Mouse (Mus musculus): Measurements from ENCODE around the gene Oaz1.

The Oaz1 gene

DNA sequence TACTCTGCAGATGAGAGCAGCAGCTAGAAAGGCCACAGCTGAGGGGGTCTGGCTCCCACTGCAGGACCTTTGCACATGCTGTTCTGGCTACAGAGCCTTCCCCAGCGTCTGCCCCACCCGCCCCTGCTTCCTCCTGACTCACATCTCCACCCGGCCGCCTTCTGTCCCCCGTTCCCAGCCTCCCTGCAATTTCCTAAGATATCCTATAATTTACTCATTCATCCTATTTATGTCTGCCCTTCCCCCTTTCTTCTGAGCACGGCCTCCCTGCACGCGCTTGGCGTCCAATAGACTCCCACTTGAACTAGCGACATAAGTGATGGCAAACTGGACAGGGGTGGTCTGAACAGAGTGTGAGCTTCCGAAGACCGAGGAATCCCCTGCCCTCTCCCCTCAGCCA lies 19.3 kb downstream of the Oaz1 start:
- no peak for DNase-seq (ENCODE audit: low spot score)

DNA sequence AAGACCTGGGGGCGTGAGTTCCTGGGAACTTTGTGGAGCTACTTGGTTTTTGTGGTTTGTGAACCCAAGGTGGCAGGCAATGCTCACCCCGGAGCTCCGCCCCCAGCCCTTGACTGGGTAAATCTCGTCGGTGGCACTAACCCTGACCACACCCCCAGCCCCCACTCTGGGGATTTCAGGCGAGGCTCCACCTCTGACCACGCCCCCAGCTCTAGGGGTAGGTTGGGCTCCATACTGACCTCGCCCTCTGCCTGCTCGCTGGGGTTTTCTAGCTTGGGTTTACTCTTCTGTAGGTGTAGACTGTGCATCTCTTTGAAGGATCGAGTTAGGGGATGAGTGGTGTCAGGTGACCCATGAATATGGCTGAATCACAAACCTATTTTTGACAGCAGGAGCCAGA lies 22.1 kb downstream of the Oaz1 start:
- peak; percentile 62 for DNase-seq (ENCODE audit: low spot score)

DNA sequence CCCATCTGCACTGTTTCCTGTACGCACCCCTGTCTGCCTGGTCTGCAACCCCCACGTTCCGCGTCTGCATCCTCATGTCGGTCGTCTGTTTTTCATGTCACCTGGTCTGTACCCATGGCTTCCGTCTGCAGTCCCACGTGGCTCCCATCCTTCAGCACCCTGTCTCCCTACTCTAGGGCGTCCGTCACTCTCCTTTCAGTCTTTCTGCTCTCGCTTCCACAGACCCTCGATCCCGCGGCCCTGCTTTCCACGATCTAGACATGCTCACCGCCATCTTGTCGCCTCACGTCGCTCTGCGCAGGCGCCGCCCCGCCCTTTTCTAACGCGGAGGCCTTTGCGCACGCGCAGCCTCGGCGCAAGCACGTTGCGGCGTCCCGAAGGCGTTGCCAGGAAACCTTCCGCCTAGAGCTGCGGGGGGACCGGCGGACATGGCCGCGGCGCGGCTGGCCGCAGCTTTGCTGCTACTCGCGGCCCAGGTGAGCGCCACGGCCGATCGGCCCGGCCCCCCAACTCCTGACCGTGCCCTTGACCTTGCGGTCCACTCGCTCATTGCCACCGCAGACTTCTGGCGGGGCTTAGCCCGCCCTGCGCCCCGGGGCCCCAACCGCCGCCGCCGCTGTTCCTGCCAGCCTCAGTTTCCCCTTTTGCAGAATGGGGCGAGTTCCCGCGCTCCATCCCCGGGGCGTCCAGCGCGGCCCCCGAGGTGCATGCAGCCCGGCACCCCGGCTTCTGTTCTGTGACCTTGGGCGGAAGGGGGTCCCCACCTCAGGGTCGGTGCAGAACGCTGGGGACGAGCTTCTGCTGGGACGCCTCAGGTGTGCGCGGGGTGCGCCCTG lies 28.7 kb downstream of the Oaz1 start, which contains the start of the genes Lsm7 and Sppl2b:
Gene Lsm7 (minus strand): TSS at position 297 of the 836 bp plus-strand sequence.
Gene Sppl2b (plus strand): TSS at position 363 of the 836 bp plus-strand sequence.
- DNase-seq (ENCODE audit: low spot score), result peak; percentile 93

DNA sequence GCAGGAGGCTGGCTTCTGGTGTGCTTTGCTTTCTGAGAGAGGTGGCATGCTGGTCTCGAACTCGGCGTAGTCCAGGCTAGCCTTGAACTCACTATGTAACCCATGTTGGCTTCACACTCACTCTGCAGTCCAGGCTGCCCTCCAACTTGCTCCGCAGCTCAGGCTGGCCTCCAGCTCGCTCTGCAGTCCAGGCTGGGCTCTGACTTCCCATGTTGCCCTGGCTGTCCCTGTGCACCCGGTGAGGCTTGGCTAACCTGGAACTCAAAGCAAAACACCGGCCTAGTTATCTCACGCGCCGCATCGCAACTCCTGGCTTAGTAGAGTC lies 29.3 kb downstream of the Oaz1 start:
- no peak for DNase-seq (ENCODE audit: low spot score)

DNA sequence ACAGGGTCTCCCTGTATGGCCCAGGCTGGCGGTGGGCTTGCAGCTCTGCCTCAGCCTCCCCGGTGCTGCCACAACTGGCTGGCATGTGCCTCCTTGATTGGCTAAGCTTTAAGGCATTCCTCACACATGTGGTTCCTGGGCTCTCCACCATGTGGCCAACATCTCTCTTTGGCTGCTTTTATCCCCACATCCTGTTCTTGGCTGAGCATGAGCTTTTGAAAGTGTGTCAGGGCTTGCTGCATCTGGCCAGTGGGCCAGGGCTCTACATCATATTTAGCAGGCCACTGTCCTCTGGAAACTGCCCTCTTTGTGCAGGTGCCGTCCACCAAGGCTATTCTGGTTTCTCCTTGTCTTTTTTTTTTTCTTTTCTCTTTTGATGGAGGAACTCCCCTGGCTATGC lies 29.8 kb downstream of the Oaz1 start:
- no peak for DNase-seq (ENCODE audit: low spot score)

DNA sequence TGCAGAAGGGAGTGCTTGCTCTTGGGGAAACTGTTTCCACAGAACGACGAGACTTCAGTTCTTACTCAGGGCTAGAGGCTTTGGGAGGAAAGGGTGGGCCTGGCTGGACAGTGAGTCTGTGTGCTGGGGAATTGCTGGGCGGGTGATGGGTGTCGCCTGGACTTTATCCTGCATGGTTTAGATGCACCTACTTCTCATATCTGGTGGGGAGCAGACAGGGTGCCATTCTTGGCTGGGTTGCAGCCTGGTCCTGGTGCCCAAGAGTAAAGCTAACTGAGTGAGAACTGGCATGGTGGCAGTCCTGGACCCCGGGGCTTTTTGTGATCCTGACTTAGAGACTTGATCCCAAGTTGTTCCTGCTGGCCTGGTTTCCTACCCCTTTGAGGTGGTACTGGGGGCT lies 30.5 kb downstream of the Oaz1 start:
- DNase-seq (ENCODE audit: low spot score), result no peak

DNA sequence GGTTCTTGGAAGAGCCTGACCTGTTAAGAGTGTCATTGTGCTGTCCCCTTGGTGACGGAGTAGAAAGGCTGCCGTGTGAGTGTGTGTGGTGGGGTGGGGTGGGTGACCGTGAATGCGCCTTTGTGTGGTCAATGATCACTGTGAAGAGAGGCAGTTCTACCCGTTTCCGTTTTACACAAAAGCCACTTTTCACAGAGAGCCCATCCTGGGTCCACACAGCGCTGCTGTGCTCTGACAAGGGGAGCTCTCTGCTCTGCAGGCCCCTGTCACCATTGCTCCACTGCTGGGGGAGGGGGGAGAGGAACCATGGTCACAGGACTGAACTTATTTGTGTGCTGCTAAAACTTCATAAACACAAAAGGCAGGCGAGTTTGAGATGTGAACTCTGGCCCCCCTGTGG lies 30.9 kb downstream of the Oaz1 start:
- DNase-seq (ENCODE audit: low spot score), result no peak

DNA sequence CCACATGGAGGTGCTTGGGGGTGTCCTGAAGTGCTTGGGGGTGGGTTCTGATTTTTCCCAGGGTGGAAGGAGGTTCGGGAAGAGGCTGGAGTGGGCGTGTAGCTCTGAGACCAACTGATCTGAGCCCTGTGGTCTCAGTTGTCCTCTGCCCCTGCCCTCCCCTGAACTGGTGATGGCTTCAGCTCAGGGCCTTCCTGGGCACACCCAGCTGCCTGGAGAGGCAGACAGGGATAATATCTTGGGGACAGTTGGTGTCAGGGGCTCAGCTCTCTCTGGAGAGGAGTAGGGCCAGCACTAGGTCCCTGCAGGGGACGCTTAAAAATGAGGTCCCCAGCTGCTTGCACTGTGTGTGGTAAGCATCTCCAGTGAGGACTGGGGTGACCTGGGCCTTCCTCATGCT lies 31.4 kb downstream of the Oaz1 start:
- DNase-seq (ENCODE audit: low spot score), result peak; percentile 60

DNA sequence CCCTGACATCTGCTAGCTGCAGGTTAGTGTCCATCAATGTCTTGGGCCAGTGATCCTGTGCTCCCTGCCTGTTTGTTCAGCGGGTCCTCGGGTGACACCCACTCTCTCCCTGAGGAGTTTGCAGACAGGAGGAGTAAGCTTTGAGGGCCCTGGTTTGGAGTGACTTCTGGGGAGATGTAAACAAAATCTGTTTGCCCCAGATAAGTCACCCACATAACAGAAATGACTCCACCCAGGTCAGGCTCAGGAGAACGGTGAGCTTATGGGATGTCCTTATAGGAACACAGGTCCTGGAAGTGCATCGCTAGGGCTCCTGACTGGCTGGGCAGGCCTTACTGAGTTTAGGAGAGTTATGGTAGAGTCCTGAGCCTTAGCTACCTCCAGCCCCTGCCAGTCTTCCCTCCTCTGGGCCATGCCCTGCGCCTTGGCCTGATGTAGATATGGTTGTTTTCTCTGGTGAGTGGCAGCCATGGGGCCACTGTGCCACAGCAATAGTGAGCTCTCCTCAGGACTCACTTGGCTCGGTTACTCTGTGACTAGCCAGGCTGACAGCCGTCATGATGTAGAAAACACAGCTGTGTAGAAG lies 32.0 kb downstream of the Oaz1 start:
- peak; percentile 92 for DNase-seq (ENCODE audit: low spot score)

DNA sequence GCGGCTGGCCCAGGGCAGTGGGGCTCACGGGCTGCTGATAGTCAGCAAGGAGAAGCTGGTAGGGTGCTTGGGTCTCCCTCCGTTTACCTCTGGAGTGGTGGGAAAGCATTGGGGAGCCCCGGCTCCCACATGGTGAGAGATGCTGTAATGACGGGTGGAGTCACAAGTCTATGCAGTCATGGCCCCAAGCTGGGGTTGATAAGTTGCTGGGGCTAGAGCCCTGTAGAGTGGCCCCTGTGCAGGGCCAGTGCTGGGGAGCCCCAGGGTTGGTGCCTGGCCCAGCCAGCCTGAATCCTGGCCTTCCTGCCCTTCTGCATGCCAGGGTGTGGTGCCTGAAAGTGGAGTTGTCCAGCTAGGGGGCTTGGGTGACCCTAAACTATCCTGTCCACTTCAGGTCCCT lies 35.8 kb downstream of the Oaz1 start:
- no peak for DNase-seq (ENCODE audit: low spot score)

DNA sequence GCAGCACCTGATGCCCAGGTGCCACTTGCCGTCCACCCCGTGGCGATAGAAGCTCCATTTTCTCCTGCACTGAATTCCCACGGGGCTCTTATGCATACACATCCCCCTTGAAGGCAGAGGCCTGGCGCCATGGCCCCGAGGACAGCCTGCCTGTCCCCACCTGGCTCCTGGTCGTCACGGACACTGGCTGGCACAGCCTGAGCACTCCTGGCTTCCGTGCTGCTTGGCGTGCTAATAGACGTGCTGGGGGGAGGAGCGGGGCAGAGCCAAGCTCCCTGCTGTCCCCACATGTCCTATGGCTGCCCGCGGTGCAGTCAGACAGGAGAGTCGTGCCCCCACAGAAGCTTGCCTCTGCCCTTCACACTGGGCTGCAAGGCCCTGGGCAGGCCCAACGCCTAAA lies 38.0 kb downstream of the Oaz1 start:
- no peak for DNase-seq (ENCODE audit: low spot score)

DNA sequence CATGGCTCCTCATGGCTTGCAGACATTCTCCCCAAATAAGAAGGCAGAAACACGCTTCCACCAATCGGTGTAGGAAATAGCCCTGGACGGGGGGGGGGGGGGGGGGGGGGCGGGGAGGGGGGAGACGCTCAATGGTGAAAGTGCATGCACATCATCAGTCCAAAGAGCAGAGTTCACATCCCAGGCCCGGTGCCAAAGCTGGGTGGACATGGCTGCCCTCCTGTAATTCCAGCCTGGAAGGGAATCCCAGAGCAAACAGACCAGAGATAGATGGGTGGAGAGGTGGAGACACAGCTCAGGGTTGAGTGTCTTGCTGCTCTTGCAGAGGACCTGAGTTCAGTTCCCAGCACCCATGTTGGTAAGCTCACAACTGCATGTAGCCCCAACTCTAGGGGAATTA lies 44.5 kb downstream of the Oaz1 start:
- no peak for DNase-seq (ENCODE audit: low spot score)

DNA sequence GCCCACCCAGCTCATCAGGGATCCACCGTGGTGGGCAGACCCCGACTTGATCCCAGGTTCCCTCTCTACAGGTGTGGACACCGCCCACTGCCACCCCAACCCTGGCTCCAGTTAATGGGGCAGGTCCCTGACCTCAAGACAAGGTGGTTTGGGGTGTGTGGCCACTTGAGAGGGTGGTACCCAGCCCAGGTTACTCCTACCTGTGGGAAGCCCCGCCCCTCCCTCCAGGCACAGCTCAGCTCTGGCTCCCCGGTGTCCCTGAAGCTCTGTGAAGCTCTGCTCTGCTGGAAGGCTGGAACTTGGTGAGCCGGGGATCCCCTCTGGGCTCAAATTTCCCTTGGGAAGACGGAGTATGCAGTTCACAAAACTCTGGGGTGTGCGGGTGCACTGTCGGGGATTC lies 45.1 kb downstream of the Oaz1 start, which contains the start of gene Tmprss9:
Gene Tmprss9 (plus strand): TSS at position 268 of the 400 bp plus-strand sequence.
- no peak for DNase-seq (ENCODE audit: low spot score)

DNA sequence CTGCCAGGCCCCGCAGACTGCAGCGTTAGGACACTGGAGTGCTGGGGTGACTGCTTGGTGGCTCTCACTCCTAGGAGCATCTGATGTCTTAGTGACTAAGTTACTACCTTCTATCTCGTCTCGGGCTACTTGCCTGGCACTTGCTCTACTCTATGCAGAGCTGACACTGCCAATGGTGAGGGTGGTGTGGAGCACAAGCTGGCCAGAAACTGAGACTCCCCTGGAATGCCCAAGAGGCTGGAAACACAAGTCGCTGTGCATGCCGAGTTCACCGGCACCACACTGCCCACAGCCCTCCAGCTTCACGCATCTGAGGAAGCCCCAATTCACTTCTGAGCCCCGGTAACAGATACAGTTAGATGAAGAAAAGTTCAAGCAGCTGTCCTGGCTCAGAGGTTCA lies 47.6 kb downstream of the Oaz1 start:
- no peak for DNase-seq (ENCODE audit: low spot score)

DNA sequence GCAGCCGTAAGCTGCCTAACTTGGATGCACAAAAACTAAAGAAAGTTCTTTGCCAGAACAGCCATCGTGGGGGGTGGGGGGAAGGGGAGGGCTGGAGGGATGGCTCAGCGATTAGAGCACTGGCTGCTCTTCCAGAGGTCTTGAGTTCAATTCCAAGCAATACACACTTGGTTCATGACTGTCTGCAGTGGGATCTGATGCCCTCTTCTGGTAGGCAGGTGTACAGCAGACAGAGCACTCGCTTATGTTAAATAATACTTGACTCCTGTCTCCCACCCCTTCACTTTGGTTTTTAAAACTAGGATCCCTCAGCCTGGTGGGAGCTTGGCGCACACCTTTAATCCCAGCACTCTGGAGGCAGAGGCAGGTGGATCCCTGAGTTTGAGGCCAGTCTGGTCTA lies 49.6 kb downstream of the Oaz1 start:
- peak; percentile 67 for DNase-seq (ENCODE audit: low spot score)

DNA sequence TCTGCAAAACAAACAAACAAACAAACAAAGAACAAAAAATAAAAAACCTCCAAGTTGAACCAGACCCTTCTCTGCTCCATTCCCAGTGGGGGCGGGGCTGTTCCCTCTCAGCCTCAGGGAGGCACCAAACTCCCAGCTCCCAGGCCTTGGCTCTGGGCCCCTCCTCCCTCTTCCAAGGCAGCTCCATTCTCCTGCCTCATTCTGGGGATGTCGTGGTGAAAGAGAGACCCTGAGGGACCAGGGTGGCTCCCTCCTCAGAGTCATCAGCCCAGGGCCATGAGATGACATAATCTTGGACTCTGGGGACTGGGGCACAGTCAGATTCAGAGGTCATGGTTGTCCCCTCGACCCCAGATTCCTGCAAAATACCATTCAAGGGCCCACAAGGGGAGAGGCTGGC lies 50.1 kb downstream of the Oaz1 start:
- no peak for DNase-seq (ENCODE audit: low spot score)

Data from c-Kit-positive CD71-positive TER-119-positive erythroid progenitor cells, embryonic 14.5 days (primary cell).